Mouse (Mus musculus): ENCODE measurements around the gene Kng1. TPM values are rescaled to one million over a fixed set of nuclear protein-coding genes. Genes with fewer than 3 reads are reported as not detected.

Kng1 gene
- total RNA-seq, 2 experiments from 2014 or later, result 1.7 TPM; not detected in 1

DNA sequence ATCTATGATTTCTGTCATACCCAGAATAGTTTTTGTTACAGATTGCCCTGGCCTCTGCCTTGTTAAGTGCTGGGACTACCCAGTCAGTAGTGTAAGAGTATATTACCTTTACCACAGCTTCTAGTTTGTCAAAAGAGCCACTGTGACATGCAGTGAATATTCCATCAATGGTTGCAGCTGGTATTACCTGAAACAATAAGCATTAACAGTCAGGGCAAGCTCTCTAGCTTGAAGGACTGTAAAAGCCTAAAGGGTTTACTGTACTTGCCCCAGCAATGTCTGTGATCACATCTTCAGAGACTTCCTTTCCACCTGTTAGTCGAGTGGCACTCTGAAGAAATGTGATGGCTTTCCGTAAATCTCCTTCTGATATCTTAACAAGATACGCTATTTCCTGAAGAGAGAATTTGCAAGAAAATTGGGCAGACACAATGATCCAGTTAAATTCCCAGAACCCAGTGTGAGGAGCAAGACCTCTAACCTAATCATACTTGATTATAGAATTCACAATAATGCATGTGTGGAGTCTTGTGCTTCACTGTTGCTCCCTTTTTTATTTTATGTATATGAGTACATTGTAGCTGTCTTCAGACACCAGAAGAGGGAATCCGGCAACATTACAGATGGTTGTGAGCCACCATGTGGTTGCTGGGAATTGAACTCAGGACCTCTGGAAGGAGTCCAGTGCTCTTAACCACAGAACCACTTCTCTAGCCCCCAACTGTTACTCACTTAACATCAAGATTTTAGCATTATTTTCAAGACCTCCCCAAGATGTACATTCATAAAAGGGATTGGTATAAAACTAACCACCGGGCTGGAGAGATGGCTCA is 56.9 kb downstream of the Kng1 start:
- no peak for DNase-seq

DNA sequence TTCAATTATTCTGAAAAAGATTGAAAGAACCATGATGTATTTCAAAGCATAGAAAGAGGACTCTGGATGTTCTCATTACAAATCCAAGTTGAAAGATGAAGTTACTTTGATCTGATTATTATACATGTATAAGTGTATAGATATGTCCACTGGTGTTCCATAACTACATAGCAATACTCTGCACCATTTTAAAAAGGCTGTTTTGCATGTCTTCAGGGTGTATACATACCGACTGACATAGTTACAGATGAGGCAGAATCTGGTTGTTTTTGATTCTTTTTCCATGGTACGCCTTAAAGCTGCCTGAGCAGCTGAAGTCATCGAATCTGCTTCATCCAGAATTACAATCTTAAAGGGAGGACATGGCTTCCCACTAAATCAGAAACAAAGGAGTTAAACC is 57.8 kb downstream of the Kng1 start:
- DNase-seq, result no peak

DNA sequence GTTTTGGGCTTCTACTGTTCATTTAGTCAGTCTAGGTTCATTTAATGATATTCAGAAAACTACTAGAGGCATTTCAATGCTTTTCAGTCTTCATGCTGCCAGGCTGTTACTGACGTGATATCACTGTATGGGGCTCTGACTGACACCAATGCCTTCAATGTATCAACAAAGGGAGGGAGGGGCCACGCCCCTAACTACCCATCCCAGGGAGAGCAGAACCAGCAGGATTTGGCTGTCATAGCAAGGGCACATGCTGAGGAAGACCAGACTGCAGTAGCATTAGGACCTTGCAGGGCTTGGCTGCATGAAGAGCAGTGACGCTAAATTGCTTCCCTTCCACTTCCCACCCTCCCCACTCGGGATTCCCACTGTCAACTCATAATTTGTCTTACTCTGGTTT is 59.5 kb downstream of the Kng1 start:
- DNase-seq, result no peak

DNA sequence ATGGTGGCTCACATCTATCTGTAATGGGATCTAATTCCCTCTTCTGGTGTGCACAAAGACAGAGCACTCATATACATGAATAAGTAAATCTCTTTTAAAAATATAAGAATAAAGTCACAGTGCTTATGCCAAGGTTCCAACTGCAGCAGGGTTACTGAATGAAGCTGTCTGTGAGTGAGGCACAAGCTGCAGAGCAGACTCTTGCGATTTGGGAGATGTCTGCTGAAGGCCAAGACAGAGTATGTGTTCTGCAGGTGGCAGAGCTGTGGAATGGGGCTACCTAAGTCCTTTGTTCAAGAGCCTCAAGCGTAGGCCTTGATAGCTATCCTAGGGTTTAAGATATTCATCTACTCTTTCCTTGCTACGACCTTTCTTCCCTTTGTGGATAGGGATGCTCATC is 64.8 kb downstream of the Kng1 start:
- DNase-seq, result no peak

DNA sequence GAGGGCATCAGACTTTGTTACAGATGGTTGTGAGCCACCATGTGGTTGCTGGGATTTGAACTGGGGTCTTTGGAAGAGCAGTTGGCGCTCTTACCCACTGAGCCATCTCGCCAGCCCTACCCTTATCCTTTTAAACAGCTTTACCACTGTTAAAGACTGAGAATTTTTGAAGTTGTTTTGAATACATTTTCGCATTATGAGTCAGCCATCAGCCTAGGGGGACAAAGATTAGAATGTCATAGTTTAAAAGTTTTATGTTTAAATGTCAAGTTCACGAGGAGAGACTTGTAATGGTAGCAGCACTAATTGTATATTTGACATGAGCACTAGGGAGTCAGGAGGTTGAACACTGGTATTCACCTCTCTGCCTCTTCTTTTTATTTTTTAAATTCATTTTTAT is 65.4 kb downstream of the Kng1 start:
- no peak for DNase-seq

DNA sequence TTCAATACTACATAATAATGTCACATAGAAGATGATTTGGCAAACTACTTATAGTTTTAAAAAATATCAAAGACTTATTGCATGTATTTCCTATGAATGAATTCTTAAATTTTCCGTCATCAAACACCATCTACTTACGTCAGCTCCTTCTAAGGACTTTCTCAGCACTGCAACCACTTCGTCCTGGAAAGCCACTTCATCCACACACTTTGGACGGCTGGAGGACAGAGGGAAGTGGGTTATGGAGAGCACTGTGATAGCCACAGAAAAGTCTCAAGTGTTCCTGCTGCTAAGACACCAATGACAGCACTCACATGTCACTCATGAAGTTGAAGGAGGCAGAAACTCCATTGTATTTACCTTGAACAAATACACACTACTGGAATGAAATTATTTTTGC is 66.7 kb downstream of the Kng1 start:
- DNase-seq, result no peak

DNA sequence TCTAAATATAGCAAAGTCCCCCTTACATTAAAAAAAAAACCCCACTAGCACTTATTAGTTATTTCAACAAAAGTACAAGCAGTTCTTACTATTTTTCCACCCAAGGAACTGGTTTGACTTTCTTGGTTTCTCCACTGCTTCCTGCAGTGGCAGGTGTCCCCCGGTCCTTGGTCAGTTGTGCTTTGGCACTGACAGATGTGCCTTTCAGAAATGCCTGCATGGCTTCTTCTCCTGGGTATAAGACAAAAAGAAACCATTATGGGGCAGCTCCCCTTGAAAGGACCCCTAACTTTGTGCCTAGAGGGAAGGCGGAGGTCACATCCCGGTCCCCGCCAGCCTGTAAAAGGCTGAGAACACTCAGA is 69.6 kb downstream of the Kng1 start:
- no peak for DNase-seq

DNA sequence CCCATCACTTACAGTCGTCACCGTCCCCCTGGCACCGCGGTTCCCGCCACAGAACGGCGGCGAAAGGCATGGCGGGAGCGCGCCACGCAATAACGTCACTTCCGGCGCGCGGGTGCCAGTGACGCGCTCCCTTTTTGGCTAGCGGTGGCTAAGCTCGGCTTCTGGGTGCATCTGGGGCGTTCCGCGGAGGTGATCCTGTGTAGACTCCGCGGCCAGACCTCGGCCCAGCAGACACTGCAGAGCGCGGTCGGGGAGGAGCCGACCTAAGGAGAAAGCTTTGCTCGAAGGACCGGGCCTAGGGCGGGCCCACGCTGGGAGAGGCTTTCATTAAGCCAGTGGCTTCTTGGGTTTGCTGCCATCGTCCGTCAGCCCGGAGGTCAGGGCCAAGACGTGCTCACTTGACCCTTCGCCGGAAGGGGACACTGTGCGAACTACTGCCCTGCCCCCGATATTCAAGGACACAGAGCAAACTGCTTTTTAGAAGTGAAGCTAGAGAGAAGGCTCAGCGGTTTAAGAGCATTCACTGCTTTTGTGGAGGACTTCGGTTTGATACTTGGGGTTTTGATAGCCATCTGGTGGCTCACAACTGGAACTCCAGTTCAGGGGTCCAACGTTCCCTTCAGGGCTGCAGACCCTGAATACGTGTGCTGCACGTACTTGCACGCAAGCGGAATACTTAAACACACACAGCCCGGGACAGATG is 70.2 kb downstream of the Kng1 start, which contains the start of gene Rfc4:
Gene Rfc4, minus strand, starts transcription at position 65 of the 703 bp plus-strand sequence.
- DNase-seq, result peak; percentile 94

DNA sequence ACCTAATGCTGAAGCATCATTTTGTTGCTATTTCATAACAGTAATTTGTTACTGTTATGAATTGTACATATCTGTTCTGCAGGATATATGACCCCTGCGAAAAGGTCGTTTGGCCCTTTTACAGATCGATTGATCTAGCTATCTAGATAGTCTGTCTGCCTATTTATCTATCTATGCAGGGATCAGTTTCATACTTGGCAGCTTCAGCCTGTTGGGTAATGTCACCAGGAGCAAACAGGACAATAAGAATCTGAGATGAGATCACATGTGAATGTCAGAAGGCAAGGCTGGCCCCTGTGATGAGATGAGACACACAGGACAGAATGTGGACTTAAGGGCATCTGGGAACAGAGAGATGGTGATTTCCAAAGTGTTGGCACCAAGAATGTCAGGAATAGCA is 72.6 kb downstream of the Kng1 start:
- no peak for DNase-seq

Small RNA genes within 50 kb of the gene (microRNA-seq; reads per million reads assigned to microRNA genes)
- gene Gm49346, result 0.64 to 1.5 reads per million in 2 experiments

Other genes starting within 250 kb of the Kng1 start
- not detected for gene Crygs, start 246.3 kb upstream of the Kng1 start, total RNA-seq (2021)
- 1 to 10 TPM; 8.5 to 8.6 TPM for gene Tbccd1, start 200.2 kb upstream of the Kng1 start, total RNA-seq (2021)
- gene Dnajb11, start 200.0 kb upstream of the Kng1 start, total RNA-seq (2021), result 10 to 100 TPM; 39.5 to 43.3 TPM
- gene Ahsg, start 166.6 kb upstream of the Kng1 start, total RNA-seq (2021), result 10 to 100 TPM in 1 of 2 experiments, under 1 TPM in 1; 0.49 to 16.1 TPM
- under 1 TPM in 1 of 2 experiments, not detected in 1; 0.54 TPM for gene Fetub, start 139.5 kb upstream of the Kng1 start, total RNA-seq (2021)
- gene Hrg, start 106.8 kb upstream of the Kng1 start, total RNA-seq (2021), result under 1 TPM in 1 of 2 experiments, not detected in 1; 0.34 TPM
- under 1 TPM in 1 of 2 experiments, not detected in 1; 0.32 TPM for gene Kng2, start 28.4 kb upstream of the Kng1 start, total RNA-seq (2021)
- gene Eif4a2, start 49.6 kb downstream of the Kng1 start, total RNA-seq (2021), result 100 to 1,000 TPM; 272 to 309 TPM
- 1 to 10 TPM; 7.4 to 8.2 TPM for gene Rfc4, start 69.9 kb downstream of the Kng1 start, total RNA-seq (2021)
- gene Adipoq, start 88.7 kb downstream of the Kng1 start, total RNA-seq (2021), result 10 to 100 TPM; 12.4 to 15.1 TPM
- gene St6gal1, start 166.9 kb downstream of the Kng1 start, total RNA-seq (2021), result 1 to 10 TPM; 9.5 to 9.8 TPM